Mouse (Mus musculus): ENCODE results near the gene Prrx2. TPM values are rescaled to one million over a fixed set of nuclear protein-coding genes. Genes with fewer than 3 reads are reported as not detected.

Prrx2 gene
- polyA plus RNA-seq, 1 experiment from 2014 or later = 4.3 TPM

DNA sequence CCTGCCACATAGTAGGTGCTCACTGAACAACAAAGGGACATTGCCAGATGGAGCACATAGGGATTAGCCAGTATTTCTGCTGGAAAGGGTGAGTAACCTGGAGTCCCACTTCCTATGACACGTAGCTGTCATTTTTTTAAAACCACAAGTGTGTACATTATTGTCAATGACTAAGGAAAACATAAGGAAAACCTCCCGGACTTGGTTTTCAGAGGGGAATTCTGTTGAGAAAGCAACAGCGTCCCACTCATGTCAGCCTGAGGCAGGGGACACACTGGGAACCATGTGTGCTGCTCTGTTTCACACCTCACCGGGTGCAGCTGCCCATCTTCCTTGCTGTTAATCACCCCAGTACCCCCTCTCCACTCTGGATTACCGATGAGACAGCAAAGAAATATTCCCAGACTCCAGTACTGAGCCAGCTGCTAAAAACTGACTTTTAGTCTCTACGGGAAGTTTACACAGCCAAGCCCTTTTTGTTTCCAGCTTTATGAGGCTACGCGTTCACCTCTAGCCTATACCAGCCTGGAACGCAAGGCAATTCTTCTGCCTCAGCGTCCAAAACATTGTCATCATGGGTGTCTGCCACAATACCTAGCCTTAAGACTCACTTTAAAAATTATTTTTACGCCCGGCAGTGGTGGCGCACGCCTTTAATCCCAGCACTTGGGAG, 64.8 kb downstream of the Prrx2 start:
- 61% methylated on average over 14 of the region's 14 CpGs for WGBS

DNA sequence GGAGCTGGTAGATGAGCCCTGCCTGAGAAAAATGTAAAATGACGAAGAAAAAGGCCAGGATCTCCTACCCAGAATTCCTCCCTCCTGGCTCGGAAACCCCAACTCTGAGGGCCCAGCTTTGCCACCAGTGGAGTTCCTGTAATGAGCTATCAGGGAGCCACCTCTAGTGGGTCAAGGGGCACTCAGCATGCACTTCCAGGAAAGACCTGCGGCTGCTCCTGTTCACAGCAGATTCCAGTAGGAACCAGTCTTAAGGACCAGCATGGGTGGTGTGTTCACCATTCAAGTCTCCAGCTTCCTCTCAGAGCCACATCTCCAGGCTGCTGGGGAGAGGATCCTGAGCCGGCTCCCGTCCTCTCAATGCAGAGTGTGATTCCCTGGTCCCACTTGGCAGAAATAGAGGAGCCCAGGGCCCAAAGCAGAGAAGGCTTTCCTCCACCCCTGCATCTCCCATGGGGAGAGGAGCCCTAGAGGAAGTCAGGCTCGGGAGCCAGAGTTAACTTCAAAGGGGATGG, 66.9 kb downstream of the Prrx2 start:
- Histone ChIP-seq H3K4me2 (replicated peaks; ENCODE audit: low read depth, low read length) (peak overlapping the region; percentile 57), H3K4me1 (ENCODE audit: insufficient read depth, low read depth, low read length) (peaks cover 11% of the 10 kb centered on the region; the same call in 1 of the 2 replicates), H3K36me3 (ENCODE audit: insufficient read depth, low read length) (no peaks in the 10 kb centered on the region), H3K27ac (ENCODE audit: low read length) (no peak overlapping the region), H3K27me3 (replicated peaks; ENCODE audit: insufficient read depth, low read length) (no peaks in the 10 kb centered on the region), H3K9ac (replicated peaks; ENCODE audit: low read depth) (no peak overlapping the region), H3K4me3 (ENCODE audit: low read depth, low read length) (peak overlapping the region; percentile 38; the same call in 1 of the 2 replicates), H3K9me3 (ENCODE audit: low read length) (no peaks in the 10 kb centered on the region)
- DNase-seq (ENCODE audit: low spot score) (peak; percentile 77), ATAC-seq (peak; percentile 65)
- WGBS = 14% methylated on average over 6 of the region's 6 CpGs
- peak; percentile 64 for TF ChIP-seq EP300 (IDR thresholded peaks at IDR 0.05)
- no peak for TF ChIP-seq CTCF (IDR thresholded peaks at IDR 0.05)

More for the DNA sequence above, 64.8 kb downstream of the Prrx2 start:
- ATAC-seq (no peak), DNase-seq (ENCODE audit: low spot score) (peak; percentile 55)
- H3K4me3 ChIP-seq (ENCODE audit: low read depth, low read length) = no peak overlapping the region
- TF ChIP-seq CTCF (IDR thresholded peaks at IDR 0.05) = no peak
- TF ChIP-seq EP300 (IDR thresholded peaks at IDR 0.05) = no peak
- H3K27me3 ChIP-seq (replicated peaks; ENCODE audit: insufficient read depth, low read length) = no peaks in the 10 kb centered on the region
- peaks cover 11% of the 10 kb centered on the region; the same call in 1 of the 2 replicates for H3K4me1 ChIP-seq (ENCODE audit: insufficient read depth, low read depth, low read length)
- H3K4me2 ChIP-seq (replicated peaks; ENCODE audit: low read depth, low read length) = no peak overlapping the region
- no peaks in the 10 kb centered on the region for H3K36me3 ChIP-seq (ENCODE audit: insufficient read depth, low read length)
- no peaks in the 10 kb centered on the region for H3K9me3 ChIP-seq (ENCODE audit: low read length)
- H3K9ac ChIP-seq (replicated peaks; ENCODE audit: low read depth) = no peak overlapping the region
- 0 out of 2 replicates have a peak overlapping the region, but pooled peaks have one; percentile 32 for H3K27ac ChIP-seq (ENCODE audit: low read length)

GRCm38 (mm10) chr2:30902256-30902655, 67.5 kb downstream of the Prrx2 start:
- Histone ChIP-seq H3K36me3 (ENCODE audit: insufficient read depth, low read length) (no peaks in the 10 kb centered on the region), H3K27me3 (replicated peaks; ENCODE audit: insufficient read depth, low read length) (no peaks in the 10 kb centered on the region), H3K9ac (replicated peaks; ENCODE audit: low read depth) (peak overlapping the region; percentile 39), H3K4me2 (replicated peaks; ENCODE audit: low read depth, low read length) (peak overlapping the region; percentile 57), H3K27ac (ENCODE audit: low read length) (0 out of 2 replicates have a peak overlapping the region, but pooled peaks have one; percentile 20), H3K9me3 (ENCODE audit: low read length) (no peaks in the 10 kb centered on the region), H3K4me3 (ENCODE audit: low read depth, low read length) (peak overlapping the region; percentile 38), H3K4me1 (ENCODE audit: insufficient read depth, low read depth, low read length) (peaks cover 11% of the 10 kb centered on the region; the same call in 1 of the 2 replicates)
- no peak for TF ChIP-seq EP300 (IDR thresholded peaks at IDR 0.05)
- TF ChIP-seq CTCF (IDR thresholded peaks at IDR 0.05) = no peak
- ATAC-seq (0 out of 2 replicates have a peak, but pooled peaks have one; percentile 6), DNase-seq (ENCODE audit: low spot score) (no peak)
- 31% methylated on average over 8 of the region's 8 CpGs for WGBS

DNA sequence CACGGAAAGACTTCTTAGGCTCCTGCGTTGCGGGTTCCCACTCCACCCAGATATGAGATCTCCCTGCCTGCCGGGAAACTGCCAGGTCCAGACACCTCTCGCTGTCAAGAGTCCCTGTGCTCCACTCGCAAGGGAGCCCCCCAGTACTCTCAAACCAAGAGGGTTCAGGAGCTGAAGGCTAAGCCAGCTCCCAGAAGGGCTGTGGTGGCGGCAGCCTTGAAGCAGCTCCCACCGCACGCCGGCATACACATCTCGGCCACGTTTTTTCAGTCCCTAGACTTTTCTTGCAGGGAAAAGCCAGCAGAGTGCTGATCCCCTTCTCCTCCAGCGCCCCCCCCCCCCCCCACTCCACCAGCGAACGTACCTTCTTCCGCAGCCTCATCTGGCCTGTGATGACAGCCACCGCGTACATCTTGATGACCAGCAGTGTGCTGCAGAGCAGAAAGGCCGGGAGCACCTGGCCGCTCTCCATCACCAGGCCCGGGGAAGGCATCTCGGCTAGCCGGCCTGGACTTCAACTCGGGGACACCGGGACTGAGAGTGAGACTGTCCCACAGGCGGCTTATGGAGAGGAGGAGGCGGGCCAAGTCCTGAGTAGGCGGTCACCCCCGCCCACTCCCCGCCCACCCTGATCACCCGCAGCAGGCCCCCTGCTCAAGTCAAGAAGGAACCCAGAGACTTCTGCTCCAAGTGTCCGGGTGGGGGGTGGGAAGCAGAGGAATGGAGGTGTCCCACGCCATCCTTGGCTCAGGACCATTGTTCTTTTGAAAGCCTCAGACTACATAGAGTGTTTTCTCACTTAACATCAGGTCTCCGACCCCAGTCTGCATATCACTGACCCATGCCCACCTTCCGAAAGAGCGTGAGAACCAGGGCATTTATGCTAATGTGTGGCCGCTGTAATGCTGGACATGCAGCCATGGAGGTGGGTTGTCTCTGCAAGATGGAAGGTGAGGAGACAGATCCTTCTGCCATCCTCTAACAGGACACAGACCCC, 68.3 kb downstream of the Prrx2 start:
- DNase-seq (ENCODE audit: low spot score) (peak; percentile 66), ATAC-seq (peak; percentile 67)
- Histone ChIP-seq H3K4me1 (ENCODE audit: insufficient read depth, low read depth, low read length) (peaks cover 11% of the 10 kb centered on the region; the same call in 1 of the 2 replicates), H3K36me3 (ENCODE audit: insufficient read depth, low read length) (no peaks in the 10 kb centered on the region), H3K27me3 (replicated peaks; ENCODE audit: insufficient read depth, low read length) (no peaks in the 10 kb centered on the region), H3K9me3 (ENCODE audit: low read length) (no peaks in the 10 kb centered on the region), H3K9ac (replicated peaks; ENCODE audit: low read depth) (peak overlapping the region; percentile 39), H3K27ac (ENCODE audit: low read length) (0 out of 2 replicates have a peak overlapping the region, but pooled peaks have one; percentile 20), H3K4me3 (ENCODE audit: low read depth, low read length) (peak overlapping the region; percentile 38), H3K4me2 (replicated peaks; ENCODE audit: low read depth, low read length) (peak overlapping the region; percentile 57)
- WGBS = 7% methylated on average over 35 of the region's 37 CpGs
- TF ChIP-seq CTCF (IDR thresholded peaks at IDR 0.05) = no peak
- TF ChIP-seq EP300 (IDR thresholded peaks at IDR 0.05) = no peak

DNA sequence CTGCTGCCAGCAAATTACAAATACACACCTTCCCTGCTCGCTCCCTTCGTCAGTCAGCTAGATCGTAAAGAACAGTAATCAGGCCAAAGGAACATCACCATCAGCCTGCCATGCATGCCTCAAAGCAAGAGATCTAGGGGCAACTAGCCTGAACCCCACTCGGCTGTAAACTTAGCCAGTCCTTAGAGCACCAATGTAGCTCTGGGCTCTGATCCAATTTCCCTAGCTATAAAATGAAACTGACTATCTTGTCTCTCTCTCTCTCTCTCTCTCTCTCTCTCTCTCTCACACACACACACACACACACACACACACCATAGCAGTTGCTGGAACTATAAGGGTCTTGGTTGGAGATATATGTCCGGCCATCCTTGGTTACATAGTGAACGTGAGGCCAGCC, 69.5 kb downstream of the Prrx2 start:
- TF ChIP-seq EP300 (IDR thresholded peaks at IDR 0.05) (no peak), CTCF (IDR thresholded peaks at IDR 0.05) (no peak)
- Histone ChIP-seq H3K9me3 (ENCODE audit: low read length) (no peaks in the 10 kb centered on the region), H3K27me3 (replicated peaks; ENCODE audit: insufficient read depth, low read length) (no peaks in the 10 kb centered on the region), H3K27ac (ENCODE audit: low read length) (no peak overlapping the region), H3K9ac (replicated peaks; ENCODE audit: low read depth) (no peak overlapping the region), H3K4me2 (replicated peaks; ENCODE audit: low read depth, low read length) (no peak overlapping the region), H3K4me3 (ENCODE audit: low read depth, low read length) (no peak overlapping the region), H3K4me1 (ENCODE audit: insufficient read depth, low read depth, low read length) (peaks cover 11% of the 10 kb centered on the region; the same call in 1 of the 2 replicates), H3K36me3 (ENCODE audit: insufficient read depth, low read length) (no peaks in the 10 kb centered on the region)
- DNase-seq (ENCODE audit: low spot score) = no peak
- ATAC-seq = no peak
- whole genome bisulfite sequencing = 69% methylated on average over 6 of the region's 6 CpGs

Measured in lung, postnatal 0 days (tissue).